Mouse (Mus musculus): ENCODE results near the gene Bcl6b. TPM values are rescaled to one million over a fixed set of nuclear protein-coding genes. Genes with fewer than 3 reads are reported as not detected.
A peak's percentile ranks its signal among the peaks of the same experiment; 100 is the strongest.

Gene Bcl6b
- total RNA-seq (2017) = 0.69 and 1.4 TPM in 2 replicates

GRCm38 (mm10) chr11:70229260-70230010, at the start of gene Bcl6b:
Bcl6b (minus strand) TSS chr11:70229798.
- ATAC-seq (replicated peaks in 1 of 2; ENCODE audit: insufficient read depth in 1 of 2, low FRiP score in 2 of 2, low TSS enrichment in 1 of 2, low read depth in 1 of 2, poor library complexity in 2 of 2, severe bottlenecking in 2 of 2) = no peak

- ATAC-seq (replicated peaks in 1 of 2; ENCODE audit: insufficient read depth in 1 of 2, low FRiP score in 2 of 2, low TSS enrichment in 1 of 2, low read depth in 1 of 2, poor library complexity in 2 of 2, severe bottlenecking in 2 of 2) = no peak
Measured at GRCm38 (mm10) chr11:70278961-70279360, 49.4 kb upstream of the Bcl6b start.

- no peak for ATAC-seq (replicated peaks in 1 of 2; ENCODE audit: insufficient read depth in 1 of 2, low FRiP score in 2 of 2, low TSS enrichment in 1 of 2, low read depth in 1 of 2, poor library complexity in 2 of 2, severe bottlenecking in 2 of 2)
Measured at GRCm38 (mm10) chr11:70271641-70272040, 42.0 kb upstream of the Bcl6b start.

GRCm38 (mm10) chr11:70266405-70266804, 36.8 kb upstream of the Bcl6b start:
- ATAC-seq (replicated peaks in 1 of 2; ENCODE audit: insufficient read depth in 1 of 2, low FRiP score in 2 of 2, low TSS enrichment in 1 of 2, low read depth in 1 of 2, poor library complexity in 2 of 2, severe bottlenecking in 2 of 2) = no peak

- no peak for ATAC-seq (replicated peaks in 1 of 2; ENCODE audit: insufficient read depth in 1 of 2, low FRiP score in 2 of 2, low TSS enrichment in 1 of 2, low read depth in 1 of 2, poor library complexity in 2 of 2, severe bottlenecking in 2 of 2)
Measured at GRCm38 (mm10) chr11:70265819-70266218, 36.2 kb upstream of the Bcl6b start.

- no peak for ATAC-seq (replicated peaks in 1 of 2; ENCODE audit: insufficient read depth in 1 of 2, low FRiP score in 2 of 2, low TSS enrichment in 1 of 2, low read depth in 1 of 2, poor library complexity in 2 of 2, severe bottlenecking in 2 of 2)
Measured at GRCm38 (mm10) chr11:70265252-70265651, 35.7 kb upstream of the Bcl6b start.

GRCm38 (mm10) chr11:70259035-70259434, 29.4 kb upstream of the Bcl6b start:
- ATAC-seq (replicated peaks in 1 of 2; ENCODE audit: insufficient read depth in 1 of 2, low FRiP score in 2 of 2, low TSS enrichment in 1 of 2, low read depth in 1 of 2, poor library complexity in 2 of 2, severe bottlenecking in 2 of 2) = no peak

- ATAC-seq (replicated peaks in 1 of 2; ENCODE audit: insufficient read depth in 1 of 2, low FRiP score in 2 of 2, low TSS enrichment in 1 of 2, low read depth in 1 of 2, poor library complexity in 2 of 2, severe bottlenecking in 2 of 2) = no peak; a peak in 1 of 4 replicates
Measured at GRCm38 (mm10) chr11:70254931-70255531, 25.4 kb upstream of the Bcl6b start, which contains the start of gene Alox12. Alox12 (minus strand) TSS chr11:70255353.

- ATAC-seq (replicated peaks in 1 of 2; ENCODE audit: insufficient read depth in 1 of 2, low FRiP score in 2 of 2, low TSS enrichment in 1 of 2, low read depth in 1 of 2, poor library complexity in 2 of 2, severe bottlenecking in 2 of 2) = peak in 1 of 2 experiments; percentile 51; a peak in 2 of 4 replicates
Measured at GRCm38 (mm10) chr11:70254337-70254736, 24.7 kb upstream of the Bcl6b start.

GRCm38 (mm10) chr11:70251853-70252252, 22.3 kb upstream of the Bcl6b start:
- ATAC-seq (replicated peaks in 1 of 2; ENCODE audit: insufficient read depth in 1 of 2, low FRiP score in 2 of 2, low TSS enrichment in 1 of 2, low read depth in 1 of 2, poor library complexity in 2 of 2, severe bottlenecking in 2 of 2) = no peak

GRCm38 (mm10) chr11:70250150-70250549, 20.6 kb upstream of the Bcl6b start:
- ATAC-seq (replicated peaks in 1 of 2; ENCODE audit: insufficient read depth in 1 of 2, low FRiP score in 2 of 2, low TSS enrichment in 1 of 2, low read depth in 1 of 2, poor library complexity in 2 of 2, severe bottlenecking in 2 of 2) = peak; percentile 22 to 23; a peak in 1 of 4 replicates

GRCm38 (mm10) chr11:70247136-70247845, 17.7 kb upstream of the Bcl6b start:
- peak; percentile 23 to 74; a peak in 2 of 4 replicates for ATAC-seq (replicated peaks in 1 of 2; ENCODE audit: insufficient read depth in 1 of 2, low FRiP score in 2 of 2, low TSS enrichment in 1 of 2, low read depth in 1 of 2, poor library complexity in 2 of 2, severe bottlenecking in 2 of 2)

- ATAC-seq (replicated peaks in 1 of 2; ENCODE audit: insufficient read depth in 1 of 2, low FRiP score in 2 of 2, low TSS enrichment in 1 of 2, low read depth in 1 of 2, poor library complexity in 2 of 2, severe bottlenecking in 2 of 2) = no peak
Measured at GRCm38 (mm10) chr11:70242591-70242990, 13.0 kb upstream of the Bcl6b start.

GRCm38 (mm10) chr11:70239541-70240279, 10.1 kb upstream of the Bcl6b start, which contains the start of the genes Gm21988 and Rnasek:
Gm21988 (minus strand) TSS chr11:70239830.
Rnasek (minus strand) TSS chr11:70239842.
- ATAC-seq (replicated peaks in 1 of 2; ENCODE audit: insufficient read depth in 1 of 2, low FRiP score in 2 of 2, low TSS enrichment in 1 of 2, low read depth in 1 of 2, poor library complexity in 2 of 2, severe bottlenecking in 2 of 2) = peak; percentile 34 to 51; a peak in 3 of 4 replicates

GRCm38 (mm10) chr11:70238591-70239440, 9.2 kb upstream of the Bcl6b start:
- no peak for ATAC-seq (replicated peaks in 1 of 2; ENCODE audit: insufficient read depth in 1 of 2, low FRiP score in 2 of 2, low TSS enrichment in 1 of 2, low read depth in 1 of 2, poor library complexity in 2 of 2, severe bottlenecking in 2 of 2)

GRCm38 (mm10) chr11:70237457-70238167, 8.0 kb upstream of the Bcl6b start, which contains the start of gene 0610010K14Rik:
0610010K14Rik (minus strand) TSS chr11:70237914.
- ATAC-seq (replicated peaks in 1 of 2; ENCODE audit: insufficient read depth in 1 of 2, low FRiP score in 2 of 2, low TSS enrichment in 1 of 2, low read depth in 1 of 2, poor library complexity in 2 of 2, severe bottlenecking in 2 of 2) = peak; percentile 86 to 87

All from hematopoietic stem cell, adult 5-6 weeks (primary cell).